Mouse (Mus musculus): ENCODE data around the gene Tle4. TPM values are rescaled to one million over a fixed set of nuclear protein-coding genes. Genes with fewer than 3 reads are reported as not detected.

The Tle4 gene
- total RNA-seq, 2 experiments from 2014 or later, result 37.1 to 43.9 TPM

DNA sequence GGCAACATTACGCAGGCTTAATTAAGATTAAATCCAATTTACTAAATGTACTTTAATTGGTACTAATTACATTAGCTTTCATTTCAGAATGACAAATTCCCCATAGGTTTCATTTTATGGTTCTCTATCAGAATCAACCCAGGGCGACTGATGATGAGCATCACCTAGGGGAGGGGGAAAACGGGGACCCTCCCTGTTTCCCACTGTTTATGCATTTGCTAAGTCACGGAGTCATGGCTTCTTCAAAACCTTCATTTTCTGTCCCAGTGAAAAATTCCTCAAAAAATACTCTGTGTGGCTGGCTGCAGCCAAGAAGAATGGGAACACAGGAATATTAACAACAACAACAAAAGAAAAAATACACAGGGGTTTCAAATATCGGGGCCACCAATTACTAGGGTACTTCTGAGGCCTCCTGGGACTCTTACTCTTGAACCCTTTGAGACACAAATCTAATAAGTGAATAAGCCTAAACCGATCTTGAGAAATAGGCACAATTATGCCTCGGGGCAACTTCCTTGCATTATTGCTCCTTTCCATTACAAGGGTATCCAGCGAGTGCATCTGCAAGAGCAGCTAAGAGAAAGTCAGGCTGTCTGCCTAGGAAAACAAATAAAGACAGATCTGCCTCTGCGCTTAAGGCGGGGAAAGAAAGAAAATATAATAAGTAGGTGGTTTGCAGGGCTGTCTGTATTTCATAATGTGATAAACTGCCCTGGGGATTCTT is 5.9 kb downstream of the Tle4 start:
- no peak for DNase-seq (ENCODE audit: extremely low spot score in 1 of 2, low spot score in 1 of 2)

- no peak for DNase-seq (ENCODE audit: extremely low spot score in 1 of 2, low spot score in 1 of 2)
Measured at GRCm38 (mm10) chr19:14590154-14590553, 7.7 kb downstream of the Tle4 start.

- DNase-seq (ENCODE audit: extremely low spot score in 1 of 2, low spot score in 1 of 2), result no peak
Measured at GRCm38 (mm10) chr19:14588221-14589123, 9.4 kb downstream of the Tle4 start.

GRCm38 (mm10) chr19:14586171-14586570 is 11.7 kb downstream of the Tle4 start:
- no peak for DNase-seq (ENCODE audit: extremely low spot score in 1 of 2, low spot score in 1 of 2)

DNA sequence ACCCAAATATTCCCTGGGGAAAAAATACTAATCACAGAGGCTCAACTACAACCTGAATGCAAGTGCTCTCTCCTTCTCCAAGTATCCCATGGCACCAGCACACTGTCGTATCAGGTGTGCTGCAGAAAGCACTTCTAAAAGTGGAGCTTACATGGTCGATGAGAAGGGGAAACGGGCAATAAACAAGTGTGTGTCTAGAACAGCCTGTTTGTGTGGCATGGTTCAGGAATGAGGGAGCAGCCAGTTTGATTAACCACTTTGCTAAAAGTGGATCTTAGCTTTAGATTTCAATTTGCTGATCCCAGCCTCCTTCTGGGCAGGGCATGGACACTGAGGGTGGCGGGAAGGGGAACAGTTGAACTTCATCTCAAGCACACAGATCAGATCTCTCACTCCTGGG is 12.1 kb downstream of the Tle4 start:
- DNase-seq (ENCODE audit: extremely low spot score in 1 of 2, low spot score in 1 of 2), result no peak

DNA sequence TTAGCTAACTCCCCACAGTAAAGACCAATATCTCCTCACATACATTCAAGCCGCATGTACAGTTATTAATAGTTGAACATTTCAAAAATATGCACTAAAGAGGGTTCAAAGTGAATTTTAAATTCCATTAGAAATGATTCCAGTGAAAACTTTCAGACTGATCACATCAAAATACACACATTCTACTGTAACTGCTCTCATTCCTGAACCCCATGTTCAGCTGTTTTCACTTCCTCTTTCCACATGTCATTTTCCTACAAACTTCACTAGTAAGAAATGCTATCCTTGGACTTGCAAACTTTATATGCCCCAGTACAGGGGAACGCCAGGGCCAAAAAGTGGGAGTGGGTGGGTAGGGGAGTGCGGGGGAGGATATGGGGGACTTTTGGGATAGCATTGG is 12.6 kb downstream of the Tle4 start:
- DNase-seq (ENCODE audit: extremely low spot score in 1 of 2, low spot score in 1 of 2), result no peak

DNA sequence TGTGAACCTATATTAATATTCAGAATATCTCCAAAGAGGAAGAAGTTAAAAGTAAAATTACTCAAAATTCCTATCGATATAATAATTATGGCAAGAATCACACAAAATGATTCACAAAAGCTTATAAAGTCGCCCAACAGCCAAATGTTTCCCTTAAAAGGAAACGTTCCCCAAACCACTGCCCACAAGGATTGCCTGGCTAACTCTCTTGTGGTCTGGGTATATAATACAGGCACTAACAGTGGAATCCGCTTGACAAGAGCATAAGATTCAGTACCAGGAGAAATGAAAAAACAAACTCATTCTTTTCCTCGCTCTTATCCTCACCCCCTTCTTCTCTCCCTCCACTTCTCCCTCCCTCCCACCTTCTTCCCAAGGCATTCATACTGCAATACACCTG is 19.2 kb downstream of the Tle4 start:
- no peak for DNase-seq (ENCODE audit: extremely low spot score in 1 of 2, low spot score in 1 of 2)

DNA sequence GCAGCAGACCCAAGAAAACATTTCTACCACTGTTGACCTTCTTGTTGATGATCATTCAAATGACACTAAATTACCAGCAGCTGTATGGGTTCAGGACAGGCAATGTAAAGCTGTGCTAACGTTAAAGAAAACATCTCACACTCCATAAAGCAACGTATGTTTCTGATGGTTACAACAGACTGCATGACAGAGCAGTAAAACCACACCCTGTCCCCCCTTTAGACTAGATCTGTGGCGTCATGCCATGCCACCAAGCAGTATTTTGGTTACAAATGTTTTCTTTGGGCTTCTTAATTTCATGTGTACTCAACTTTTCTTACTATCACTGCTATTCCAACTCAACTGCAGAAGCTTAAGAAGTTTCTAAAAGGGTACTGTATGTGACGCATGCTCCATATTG is 19.8 kb downstream of the Tle4 start:
- DNase-seq (ENCODE audit: extremely low spot score in 1 of 2, low spot score in 1 of 2), result no peak

DNA sequence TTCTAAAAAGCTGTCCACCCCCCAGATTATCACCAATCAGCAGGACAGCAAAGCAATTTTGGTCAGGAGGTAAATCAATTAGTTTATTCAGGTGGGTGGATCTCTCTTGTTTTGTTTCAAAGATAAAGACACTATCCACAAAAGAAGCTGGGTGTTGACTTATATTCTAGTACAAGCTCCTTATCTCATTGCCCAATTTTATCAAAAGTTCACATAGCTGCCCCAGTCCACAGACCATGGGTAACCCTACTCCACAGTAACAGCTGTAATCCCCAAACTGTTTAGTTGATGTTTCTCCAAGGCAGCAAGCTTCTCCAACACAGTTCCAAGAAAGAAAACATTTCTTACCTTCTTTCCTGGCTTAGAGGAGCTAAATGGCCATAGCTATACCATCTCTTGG is 21.5 kb downstream of the Tle4 start:
- DNase-seq (ENCODE audit: extremely low spot score in 1 of 2, low spot score in 1 of 2), result no peak

- no peak for DNase-seq (ENCODE audit: extremely low spot score in 1 of 2, low spot score in 1 of 2)
Measured at GRCm38 (mm10) chr19:14568879-14569278, 29.0 kb downstream of the Tle4 start.

- DNase-seq (ENCODE audit: extremely low spot score in 1 of 2, low spot score in 1 of 2), result no peak
Measured at GRCm38 (mm10) chr19:14567081-14567480, 30.8 kb downstream of the Tle4 start.

DNA sequence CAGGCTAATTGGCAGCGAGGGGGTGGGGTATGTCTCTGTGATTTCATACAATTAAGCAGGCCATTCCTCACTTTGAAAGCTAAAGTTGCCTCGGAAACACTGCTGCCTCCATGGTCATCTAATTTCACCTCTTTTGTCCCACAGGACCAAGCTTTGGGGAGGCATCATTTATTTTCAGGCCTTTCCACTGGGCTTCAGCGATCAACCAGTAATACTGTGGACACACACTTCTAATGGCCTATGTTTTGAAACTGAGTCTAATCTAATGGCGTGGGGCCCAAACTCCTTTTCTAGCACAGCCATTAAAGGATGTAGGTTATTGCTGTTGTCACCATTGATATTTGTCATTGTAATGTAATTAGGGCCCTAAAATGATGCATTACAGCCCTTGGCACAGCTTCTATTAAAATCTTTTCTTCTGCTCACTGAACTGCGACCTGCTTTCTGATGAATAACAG is 31.3 kb downstream of the Tle4 start:
- no peak for DNase-seq (ENCODE audit: extremely low spot score in 1 of 2, low spot score in 1 of 2)

- no peak for DNase-seq (ENCODE audit: extremely low spot score in 1 of 2, low spot score in 1 of 2)
Measured at GRCm38 (mm10) chr19:14565424-14566069, 32.3 kb downstream of the Tle4 start.

DNA sequence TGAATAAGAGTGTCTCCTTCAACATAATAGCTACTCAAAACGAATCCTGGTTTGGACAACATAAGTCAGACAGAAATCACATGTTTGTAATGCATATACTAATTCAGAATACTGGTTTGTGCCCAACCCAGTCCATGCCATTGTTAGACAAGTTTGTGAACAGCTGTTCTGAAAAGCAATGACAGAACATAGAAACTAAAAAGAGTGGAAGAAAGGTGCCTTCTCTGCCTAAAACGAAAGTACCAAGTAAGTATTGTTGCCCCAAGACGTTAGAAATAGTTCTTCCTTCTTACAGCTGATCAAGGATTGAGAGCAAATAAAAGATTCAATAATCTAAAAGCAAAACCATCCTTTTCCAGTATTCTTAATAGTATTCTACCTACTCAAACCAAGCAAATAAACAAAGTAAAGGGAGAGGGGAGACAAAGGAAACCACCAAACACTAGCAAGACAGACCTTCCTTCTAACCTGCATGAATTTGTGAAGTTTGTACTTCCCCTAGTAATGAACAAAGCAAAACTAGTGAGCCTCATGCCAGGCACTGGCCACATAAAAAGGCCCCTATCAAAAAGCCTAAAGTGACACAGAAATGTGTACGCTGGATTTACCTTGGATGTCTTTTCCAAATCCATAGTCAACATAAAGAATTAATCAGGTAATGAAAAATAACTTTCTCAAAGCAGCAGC is 34.4 kb downstream of the Tle4 start:
- DNase-seq (ENCODE audit: extremely low spot score in 1 of 2, low spot score in 1 of 2), result no peak

GRCm38 (mm10) chr19:14547871-14548270 is 50.0 kb downstream of the Tle4 start:
- DNase-seq (ENCODE audit: extremely low spot score in 1 of 2, low spot score in 1 of 2), result no peak

DNA sequence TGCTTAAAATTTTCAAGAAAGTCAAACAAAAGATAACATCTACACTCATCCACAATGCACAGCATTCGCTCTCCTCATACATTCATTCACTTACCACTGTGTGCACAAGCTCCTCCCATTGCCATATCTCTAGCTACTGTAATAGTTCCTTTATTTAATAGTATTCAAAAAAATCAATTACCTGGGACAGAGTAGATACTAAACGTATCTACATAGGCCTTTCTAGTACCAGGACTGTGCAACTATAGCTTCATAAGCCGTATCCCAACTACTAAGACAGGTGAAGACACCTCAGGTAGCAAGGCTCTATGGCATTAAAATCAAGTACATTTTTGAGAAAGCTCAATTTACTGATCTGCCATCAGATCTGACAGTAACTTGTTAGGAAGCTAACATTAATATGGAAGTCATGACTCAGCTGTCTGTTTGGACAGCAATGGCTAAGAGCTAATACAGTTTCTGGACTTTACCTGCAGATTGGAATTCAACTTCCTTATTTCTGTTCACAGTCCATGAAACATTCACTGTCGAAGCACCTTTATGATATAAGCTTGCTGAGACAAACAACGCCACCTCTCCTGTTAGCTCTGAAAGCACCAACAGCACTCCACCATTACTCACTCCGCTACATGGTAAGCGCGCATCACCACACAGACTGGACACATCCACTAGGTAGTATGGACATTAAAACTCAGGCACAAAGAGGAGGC is 50.6 kb downstream of the Tle4 start:
- no peak for DNase-seq (ENCODE audit: extremely low spot score in 1 of 2, low spot score in 1 of 2)

DNA sequence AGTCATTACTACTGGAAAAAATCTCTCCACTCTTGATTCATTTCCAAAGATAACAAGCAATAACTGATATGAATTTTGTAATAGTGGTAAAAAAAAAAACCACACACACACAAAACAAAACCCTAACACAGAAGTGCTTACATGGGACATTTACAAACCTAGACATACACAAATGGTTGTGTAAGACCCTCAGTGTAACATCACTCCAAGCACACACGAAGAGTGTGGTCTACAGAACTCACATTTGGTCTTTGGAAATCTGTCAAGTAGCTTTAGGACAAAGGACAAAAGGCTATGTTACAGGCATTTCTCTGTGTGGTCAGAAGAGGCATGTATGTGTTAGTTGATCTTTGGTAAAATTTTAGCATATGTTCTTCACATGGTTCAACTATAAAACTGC is 52.4 kb downstream of the Tle4 start:
- DNase-seq (ENCODE audit: extremely low spot score in 1 of 2, low spot score in 1 of 2), result no peak

GRCm38 (mm10) chr19:14543305-14543704 is 54.5 kb downstream of the Tle4 start:
- DNase-seq (ENCODE audit: extremely low spot score in 1 of 2, low spot score in 1 of 2), result no peak

DNA sequence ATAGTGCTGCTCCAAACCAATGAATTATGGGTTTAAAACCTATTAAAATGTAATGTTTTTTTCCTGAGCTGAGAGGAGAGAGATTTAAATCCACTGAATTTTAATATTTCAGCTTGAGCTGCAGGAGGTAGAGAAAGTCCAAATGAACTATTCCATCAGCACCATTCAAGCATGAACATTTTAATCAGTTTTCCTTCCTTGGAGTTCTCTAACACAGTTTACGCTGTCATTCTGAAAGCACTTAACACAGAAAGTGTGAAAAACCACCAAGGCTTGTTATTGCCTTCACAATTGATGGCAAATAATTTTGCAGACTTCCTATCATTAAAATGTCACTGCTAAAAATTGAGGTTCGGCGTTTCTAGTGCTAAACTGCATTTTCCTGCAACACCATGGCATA is 57.2 kb downstream of the Tle4 start:
- no peak for DNase-seq (ENCODE audit: extremely low spot score in 1 of 2, low spot score in 1 of 2)

- no peak for DNase-seq (ENCODE audit: extremely low spot score in 1 of 2, low spot score in 1 of 2)
Measured at GRCm38 (mm10) chr19:14536676-14537075, 61.2 kb downstream of the Tle4 start.

All from layer of hippocampus, postnatal 25 days (tissue).